Mouse (Mus musculus): ENCODE measurements around the gene Cybb. TPM values are rescaled to one million over a fixed set of nuclear protein-coding genes. Genes with fewer than 3 reads are reported as not detected.
A peak's percentile ranks its signal among the peaks of the same experiment; 100 is the strongest.
"Not testable (repeated sequence)": the region's sequence is repeated elsewhere in the genome, so short reads cannot be mapped to it uniquely, and the experiment has no call there.

Gene Cybb
- total RNA-seq (2014; rRNA removed) (0.25 and 0.68 TPM in 2 replicates), polyA plus RNA-seq (2015; fragmentation: Nextera tagmentation; extraction: Ambion mirVana) (0.52 and 0.61 TPM in 2 replicates)

DNA sequence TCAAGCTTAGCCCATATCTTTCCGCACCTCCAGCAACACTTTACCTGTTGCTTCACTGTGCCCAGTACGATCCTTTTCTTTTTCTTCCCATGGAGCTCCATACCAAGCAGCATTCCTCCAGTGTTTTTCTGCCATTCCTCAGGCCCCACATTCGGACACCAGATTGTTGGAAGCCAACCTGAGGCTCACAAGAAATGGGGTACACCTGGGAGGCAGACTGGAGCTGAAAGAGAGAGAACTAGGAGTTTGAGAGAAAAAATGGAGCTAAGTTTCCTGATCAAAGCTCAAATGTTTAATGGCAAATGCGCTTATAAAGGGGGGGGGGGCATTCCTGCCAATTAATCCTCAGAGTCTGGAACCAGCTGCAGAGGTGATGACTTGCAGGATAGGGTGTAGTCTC is at the start of gene Cybb:
Gene Cybb (minus strand): TSS at position 101 of the 400 bp plus-strand sequence.
- H3K4me2 ChIP-seq (ENCODE audit: low read depth, low read length) = no peak within 1 kb of the TSS
- no peak for TF ChIP-seq CTCF (IDR thresholded peaks at IDR 0.05; ENCODE audit: low read depth)
- H3K9me3 ChIP-seq (ENCODE audit: low read length) = no peaks in the 10 kb centered on the region
- no peaks in the 10 kb centered on the region for H3K36me3 ChIP-seq (ENCODE audit: insufficient read depth, low read length)
- no peak within 1 kb of the TSS for H3K27ac ChIP-seq
- no peaks in the 10 kb centered on the region for H3K27me3 ChIP-seq (ENCODE audit: insufficient read depth, low read length)
- DNase-seq (ENCODE audit: low spot score) (no peak), ATAC-seq (no peak)
- no peak within 1 kb of the TSS for H3K9ac ChIP-seq (replicated peaks; ENCODE audit: low read length)
- no peak within 1 kb of the TSS for H3K4me3 ChIP-seq (ENCODE audit: low read length)
- H3K4me1 ChIP-seq (ENCODE audit: insufficient read depth, low read length) = no peaks in the 10 kb centered on the region
- WGBS = 82% methylated on average over 4 of the region's 4 CpGs

DNA sequence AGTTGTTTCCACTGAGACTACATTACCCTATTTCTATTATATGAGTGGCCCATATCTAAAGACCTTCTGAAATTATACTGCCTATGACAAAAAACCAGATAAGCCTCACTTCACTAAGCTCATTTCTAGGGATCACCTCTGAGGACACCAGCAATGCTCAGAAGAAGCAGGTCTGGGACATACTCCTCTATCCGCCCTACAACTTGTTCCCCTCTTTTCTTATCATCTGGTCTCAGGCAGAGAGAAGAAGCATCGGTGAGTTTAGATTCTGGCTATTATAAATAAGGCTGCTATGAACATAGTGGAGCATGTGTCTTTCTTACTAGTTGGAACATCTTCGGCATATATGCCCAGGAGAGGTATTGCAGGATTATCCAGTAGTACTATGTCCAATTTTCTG is 49.3 kb upstream of the Cybb start:
- no peaks in the 10 kb centered on the region for H3K9me3 ChIP-seq (ENCODE audit: low read length)
- no peak overlapping the region for H3K4me2 ChIP-seq (ENCODE audit: low read depth, low read length)
- H3K4me1 ChIP-seq (ENCODE audit: insufficient read depth, low read length) = no peaks in the 10 kb centered on the region
- no peak for TF ChIP-seq CTCF (IDR thresholded peaks at IDR 0.05; ENCODE audit: low read depth)
- H3K27me3 ChIP-seq (ENCODE audit: insufficient read depth, low read length) = no peaks in the 10 kb centered on the region
- no peak overlapping the region for H3K9ac ChIP-seq (replicated peaks; ENCODE audit: low read length)
- H3K4me3 ChIP-seq (ENCODE audit: low read length) = no peak overlapping the region
- H3K27ac ChIP-seq = no peak overlapping the region
- ATAC-seq = no peak
- H3K36me3 ChIP-seq (ENCODE audit: insufficient read depth, low read length) = no peaks in the 10 kb centered on the region
- DNase-seq (ENCODE audit: low spot score) = no peak
- 93% methylated on average over 3 of the region's 3 CpGs for WGBS

DNA sequence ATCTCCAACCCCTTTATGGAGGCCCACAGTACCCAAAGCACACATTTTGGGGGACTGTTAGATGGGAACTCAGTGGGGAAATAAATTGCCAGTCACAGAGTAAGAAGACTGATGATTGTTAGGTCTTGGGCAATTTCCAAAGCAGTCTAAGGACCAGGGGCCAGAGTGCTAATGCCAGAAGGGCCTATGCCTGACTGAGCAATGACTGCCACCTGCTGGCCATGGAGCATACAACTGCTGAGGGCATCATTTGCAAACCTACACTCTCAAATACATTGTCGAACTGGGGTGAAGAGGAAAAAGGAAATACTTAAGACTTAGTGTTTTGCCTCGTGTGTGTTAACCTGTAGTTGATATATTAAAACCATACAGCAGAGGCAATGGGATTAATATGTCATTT is 32.4 kb upstream of the Cybb start:
- H3K36me3 ChIP-seq (ENCODE audit: insufficient read depth, low read length); H3K9me3 ChIP-seq (ENCODE audit: low read length); H3K4me3 ChIP-seq (ENCODE audit: low read length); H3K4me1 ChIP-seq (ENCODE audit: insufficient read depth, low read length); H3K27ac ChIP-seq; H3K27me3 ChIP-seq (ENCODE audit: insufficient read depth, low read length); H3K9ac ChIP-seq (replicated peaks; ENCODE audit: low read length); H3K4me2 ChIP-seq (ENCODE audit: low read depth, low read length): not testable (repeated sequence)
- TF ChIP-seq CTCF (IDR thresholded peaks at IDR 0.05; ENCODE audit: low read depth) = peak; percentile 69
- DNase-seq (ENCODE audit: low spot score) = peak; percentile 66
- ATAC-seq = 0 out of 2 replicates have a peak, but pooled peaks have one; percentile 61
- WGBS = 41% methylated on average over 2 of the region's 2 CpGs

DNA sequence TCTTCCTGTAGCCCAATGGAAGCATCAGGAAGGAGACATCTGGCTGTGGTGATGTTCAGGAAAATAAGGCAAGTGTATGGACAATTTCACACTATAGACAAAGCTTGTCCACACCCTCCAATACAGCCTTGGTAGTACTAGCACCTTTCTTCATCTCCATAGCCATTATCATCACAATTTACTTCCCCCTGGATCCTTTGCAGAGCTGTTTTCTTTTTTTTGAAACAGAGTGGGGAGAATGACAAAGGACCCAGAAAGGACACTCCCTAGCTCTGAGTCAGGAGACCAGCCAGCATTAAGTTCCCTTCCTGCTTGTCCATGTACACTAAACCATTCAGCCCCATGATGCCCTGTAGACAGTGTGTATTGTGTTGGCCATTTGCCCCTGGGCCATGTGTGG is 30.0 kb upstream of the Cybb start:
- not testable (repeated sequence) for H3K36me3 ChIP-seq (ENCODE audit: insufficient read depth, low read length); H3K27ac ChIP-seq; H3K9me3 ChIP-seq (ENCODE audit: low read length); DNase-seq (ENCODE audit: low spot score); H3K27me3 ChIP-seq (ENCODE audit: insufficient read depth, low read length); H3K9ac ChIP-seq (replicated peaks; ENCODE audit: low read length); H3K4me2 ChIP-seq (ENCODE audit: low read depth, low read length); H3K4me3 ChIP-seq (ENCODE audit: low read length); H3K4me1 ChIP-seq (ENCODE audit: insufficient read depth, low read length); ATAC-seq

DNA sequence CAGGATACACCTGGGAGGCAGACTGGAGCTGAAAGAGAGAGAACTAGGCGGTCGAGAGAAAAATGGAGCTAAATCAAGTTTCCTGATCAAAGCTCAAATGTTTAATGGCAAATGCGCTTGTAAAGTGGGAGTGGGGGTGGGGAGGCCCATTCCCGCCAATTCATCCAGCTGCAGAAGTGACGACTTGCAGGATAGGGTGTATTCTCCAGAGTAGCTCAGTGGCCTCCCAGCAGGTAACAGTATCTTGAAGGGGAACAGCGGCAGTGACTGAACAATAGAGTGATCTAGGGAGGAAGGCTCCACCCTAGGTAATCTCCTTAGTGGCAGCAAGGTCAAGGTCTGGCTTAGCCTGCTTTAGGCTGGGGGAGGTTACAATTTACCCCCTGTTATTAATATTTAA is 12.5 kb downstream of the Cybb start:
- not testable (repeated sequence) for H3K9ac ChIP-seq (replicated peaks; ENCODE audit: low read length); H3K4me2 ChIP-seq (ENCODE audit: low read depth, low read length); H3K27me3 ChIP-seq (ENCODE audit: insufficient read depth, low read length); ATAC-seq; H3K27ac ChIP-seq; DNase-seq (ENCODE audit: low spot score); H3K9me3 ChIP-seq (ENCODE audit: low read length); H3K36me3 ChIP-seq (ENCODE audit: insufficient read depth, low read length); H3K4me3 ChIP-seq (ENCODE audit: low read length); H3K4me1 ChIP-seq (ENCODE audit: insufficient read depth, low read length)
- 81% methylated on average over 6 of the region's 6 CpGs for WGBS

DNA sequence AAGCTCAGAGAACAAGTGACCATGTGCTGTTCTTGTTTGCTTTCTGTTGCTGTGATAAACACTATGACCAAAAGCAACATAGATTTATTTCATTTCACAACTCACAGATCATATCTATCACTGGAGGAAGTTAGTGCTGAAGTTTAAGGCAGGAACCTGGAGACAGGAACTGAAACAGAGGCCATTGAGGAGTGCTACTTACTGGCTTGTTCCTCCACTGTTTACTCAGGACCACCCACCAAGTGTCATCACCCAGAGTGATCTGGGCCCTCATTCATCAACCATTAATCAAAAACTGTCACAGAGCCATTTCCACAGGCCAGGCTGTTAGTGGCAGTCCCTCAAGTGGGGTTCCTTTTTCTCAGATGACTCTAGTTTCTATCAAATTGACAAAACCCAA is 13.1 kb downstream of the Cybb start:
- ATAC-seq (no peak), DNase-seq (ENCODE audit: low spot score) (no peak)
- TF ChIP-seq CTCF (IDR thresholded peaks at IDR 0.05; ENCODE audit: low read depth) = no peak
- H3K27ac ChIP-seq = no peak overlapping the region
- no peak overlapping the region for H3K4me3 ChIP-seq (ENCODE audit: low read length)
- no peak overlapping the region for H3K4me2 ChIP-seq (ENCODE audit: low read depth, low read length)
- no peak overlapping the region for H3K9ac ChIP-seq (replicated peaks; ENCODE audit: low read length)
- H3K4me1 ChIP-seq (ENCODE audit: insufficient read depth, low read length) = no peaks in the 10 kb centered on the region
- H3K27me3 ChIP-seq (ENCODE audit: insufficient read depth, low read length) = no peaks in the 10 kb centered on the region
- no peaks in the 10 kb centered on the region for H3K36me3 ChIP-seq (ENCODE audit: insufficient read depth, low read length)
- H3K9me3 ChIP-seq (ENCODE audit: low read length) = no peaks in the 10 kb centered on the region

DNA sequence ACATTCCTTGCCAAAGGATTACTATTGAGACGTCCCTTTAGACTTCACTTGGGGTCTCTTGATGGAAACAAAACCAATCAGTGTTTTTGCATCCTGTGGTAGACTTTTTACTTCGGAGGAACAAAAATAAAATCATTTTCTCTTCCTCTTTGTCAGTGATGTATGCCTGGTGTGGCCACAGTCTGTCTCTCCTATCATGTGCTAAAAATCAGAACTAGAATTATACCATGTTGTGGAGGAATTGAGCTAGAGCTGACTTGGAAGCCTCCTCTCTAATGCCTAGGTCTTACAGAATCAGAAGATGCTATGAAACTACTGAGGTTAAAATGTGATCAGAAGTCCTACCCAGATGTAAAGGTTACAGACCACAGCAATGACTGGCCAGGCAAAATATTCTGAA is 13.8 kb downstream of the Cybb start:
- H3K4me1 ChIP-seq (ENCODE audit: insufficient read depth, low read length) = no peaks in the 10 kb centered on the region
- no peaks in the 10 kb centered on the region for H3K9me3 ChIP-seq (ENCODE audit: low read length)
- no peak for DNase-seq (ENCODE audit: low spot score)
- no peak for ATAC-seq
- WGBS = 75% methylated on average over 2 of the region's 2 CpGs
- no peaks in the 10 kb centered on the region for H3K36me3 ChIP-seq (ENCODE audit: insufficient read depth, low read length)
- no peaks in the 10 kb centered on the region for H3K27me3 ChIP-seq (ENCODE audit: insufficient read depth, low read length)
- no peak overlapping the region for H3K4me2 ChIP-seq (ENCODE audit: low read depth, low read length)
- H3K9ac ChIP-seq (replicated peaks; ENCODE audit: low read length) = no peak overlapping the region
- no peak overlapping the region for H3K4me3 ChIP-seq (ENCODE audit: low read length)
- TF ChIP-seq CTCF (IDR thresholded peaks at IDR 0.05; ENCODE audit: low read depth) = no peak
- H3K27ac ChIP-seq = no peak overlapping the region

Data from hindbrain, postnatal 0 days (tissue).